Mouse (Mus musculus) c-Kit-positive CD71-positive TER-119-positive erythroid progenitor cells, embryonic 14.5 days (primary cell): ENCODE measurements around the gene Gpalpp1.

ENCODE experiments used
- DNase-seq: peaks from one replicate; pipeline ENCODE4 v3.0.0-alpha.2; 2013; ENCODE audit warnings: low spot score

The Gpalpp1 gene

DNA sequence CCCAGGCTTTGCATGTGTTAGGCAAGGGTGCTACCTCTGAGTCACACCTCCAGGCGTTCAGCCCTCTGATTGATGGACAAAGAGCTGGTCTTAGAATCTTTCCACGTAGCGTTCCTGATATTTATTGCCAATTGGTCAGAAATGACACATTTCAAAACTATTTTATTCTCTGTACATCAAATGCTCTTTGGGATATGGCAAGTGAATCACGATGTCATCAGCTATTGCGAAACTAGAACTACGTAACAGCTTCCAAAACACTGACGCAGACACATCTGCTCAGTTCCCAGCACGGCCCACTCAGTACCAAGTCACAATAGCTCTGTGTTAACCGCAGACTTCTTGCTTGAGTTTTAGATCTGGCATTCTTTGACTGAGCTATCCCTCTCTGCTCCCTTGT is 11.0 kb downstream of the Gpalpp1 start:
- no peak for DNase-seq

- no peak for DNase-seq
Measured at GRCm38 (mm10) chr14:76097815-76098214, 12.7 kb downstream of the Gpalpp1 start.

DNA sequence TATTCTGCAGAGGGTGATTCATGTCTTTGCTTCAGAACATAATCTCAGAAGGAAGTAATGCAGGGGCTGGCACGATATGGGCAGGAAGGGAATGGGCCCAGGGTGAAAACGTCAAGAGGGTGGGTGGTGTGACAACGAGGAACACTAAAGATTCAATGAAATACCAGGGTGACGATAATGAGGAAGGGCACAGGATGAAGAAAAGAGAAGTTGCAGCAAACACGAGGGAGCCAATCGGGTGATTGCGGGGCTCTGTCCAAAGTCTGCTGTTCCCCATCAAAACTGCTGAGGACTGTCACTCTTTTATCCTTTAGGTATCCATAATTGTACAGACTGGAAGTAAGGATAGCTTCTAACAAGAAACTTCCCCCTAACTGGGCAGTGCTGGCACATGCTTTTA is 13.3 kb downstream of the Gpalpp1 start:
- DNase-seq = no peak

GRCm38 (mm10) chr14:76084188-76084587 is 26.4 kb downstream of the Gpalpp1 start:
- peak; percentile 20 for DNase-seq

GRCm38 (mm10) chr14:76082086-76082636 is 28.4 kb downstream of the Gpalpp1 start:
- DNase-seq = no peak

DNA sequence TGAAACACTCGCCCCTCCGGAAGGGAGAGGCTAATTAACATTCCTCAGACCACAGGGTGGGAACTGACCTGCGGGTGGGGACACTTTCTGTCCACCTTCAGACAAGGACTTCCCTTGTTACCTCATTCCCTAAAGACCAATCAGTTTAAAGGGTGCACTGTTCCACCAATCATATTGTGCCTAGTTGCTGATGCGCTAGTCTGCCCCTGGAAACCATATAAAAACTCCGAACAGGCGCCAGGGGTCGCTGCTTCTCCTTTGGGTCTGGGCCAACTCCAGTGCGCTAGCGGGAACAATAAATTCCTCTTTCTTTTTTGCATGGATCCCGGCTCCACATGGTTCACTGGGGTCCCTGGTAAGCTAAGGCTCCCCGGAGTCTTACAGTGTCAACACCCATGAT is 29.1 kb downstream of the Gpalpp1 start:
- DNase-seq = no peak

DNA sequence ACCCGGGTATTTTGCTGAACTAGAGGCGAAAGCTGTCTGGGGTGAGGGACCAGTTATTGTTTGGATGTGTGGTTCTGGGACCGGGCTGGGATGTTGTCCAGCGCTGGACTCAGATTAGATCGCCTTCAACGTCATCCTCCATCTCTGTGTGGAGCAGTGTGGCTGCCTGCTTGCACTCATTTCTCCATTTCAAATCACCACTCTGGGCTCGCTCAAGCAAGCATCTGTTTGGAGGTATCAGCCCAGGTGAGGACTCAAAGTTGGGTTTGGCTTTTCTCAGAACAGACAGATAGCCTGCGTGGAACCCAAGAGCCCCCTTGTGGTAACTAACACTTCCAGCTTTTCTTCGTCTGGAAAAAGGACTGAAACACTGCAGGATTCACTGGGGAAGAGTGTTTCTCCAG is 33.5 kb downstream of the Gpalpp1 start:
- peak; percentile 6 for DNase-seq

DNA sequence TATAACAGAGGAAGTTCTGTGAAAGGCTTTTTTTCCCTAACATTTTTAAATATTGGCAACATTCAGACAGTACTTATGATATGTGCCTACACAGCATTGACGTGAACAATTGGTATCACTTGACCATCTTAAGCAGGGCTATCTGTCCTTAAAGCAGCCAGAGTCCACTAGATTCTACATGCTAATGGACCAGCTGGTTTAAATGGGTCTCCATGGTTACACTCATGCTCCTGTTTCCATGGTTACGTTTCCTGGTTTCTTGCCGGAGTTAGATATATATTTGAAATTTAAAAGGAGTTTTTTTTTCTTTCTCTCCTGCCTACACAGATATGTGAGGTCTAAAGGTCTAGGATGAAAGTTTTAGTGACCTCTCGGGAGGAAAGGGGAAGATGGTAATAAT is 34.0 kb downstream of the Gpalpp1 start:
- no peak for DNase-seq

DNA sequence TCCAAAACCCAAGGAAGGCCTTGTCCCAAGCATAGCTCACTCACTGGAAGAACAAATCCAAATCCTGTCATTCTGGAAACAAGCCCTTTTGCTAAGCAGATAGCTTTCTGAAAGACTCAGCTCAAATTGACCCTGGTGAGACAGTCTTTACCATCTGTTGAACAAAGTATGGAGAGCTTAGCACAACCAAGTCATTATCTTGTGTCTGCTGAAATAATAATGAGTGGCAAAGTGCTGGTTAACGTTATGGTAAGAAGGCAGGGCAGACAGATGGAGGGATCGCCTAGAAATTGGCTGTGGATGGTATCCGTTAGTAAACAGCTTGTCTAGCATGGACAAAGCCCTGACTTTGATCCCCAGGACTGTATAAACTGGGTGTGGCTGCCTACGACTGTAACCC is 34.8 kb downstream of the Gpalpp1 start:
- no peak for DNase-seq

GRCm38 (mm10) chr14:76074206-76074605 is 36.4 kb downstream of the Gpalpp1 start:
- no peak for DNase-seq

GRCm38 (mm10) chr14:76072626-76073025 is 37.9 kb downstream of the Gpalpp1 start:
- no peak for DNase-seq

GRCm38 (mm10) chr14:76069296-76069695 is 41.3 kb downstream of the Gpalpp1 start:
- no peak for DNase-seq

- no peak for DNase-seq
Measured at GRCm38 (mm10) chr14:76068296-76068695, 42.3 kb downstream of the Gpalpp1 start.

GRCm38 (mm10) chr14:76067237-76067636 is 43.3 kb downstream of the Gpalpp1 start:
- no peak for DNase-seq

DNA sequence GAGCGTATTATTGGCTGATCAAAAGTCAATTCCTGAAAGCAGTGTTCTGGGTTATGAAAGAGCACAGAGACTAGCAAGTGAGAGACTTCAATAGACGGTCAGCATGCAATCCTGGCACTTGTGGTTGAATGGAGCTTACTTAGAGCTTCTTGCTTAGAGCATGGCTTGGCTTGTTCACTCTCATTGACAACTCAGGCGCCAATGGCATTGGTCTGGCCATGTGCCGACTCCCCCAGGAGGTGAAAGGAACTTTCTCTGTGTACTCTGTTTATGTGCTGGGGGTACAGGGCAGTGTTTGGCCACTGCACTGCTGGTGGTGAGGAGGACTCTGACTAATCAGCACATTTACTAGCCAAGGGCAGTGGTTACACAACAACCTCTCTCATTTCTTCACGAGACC is 51.1 kb downstream of the Gpalpp1 start:
- no peak for DNase-seq

DNA sequence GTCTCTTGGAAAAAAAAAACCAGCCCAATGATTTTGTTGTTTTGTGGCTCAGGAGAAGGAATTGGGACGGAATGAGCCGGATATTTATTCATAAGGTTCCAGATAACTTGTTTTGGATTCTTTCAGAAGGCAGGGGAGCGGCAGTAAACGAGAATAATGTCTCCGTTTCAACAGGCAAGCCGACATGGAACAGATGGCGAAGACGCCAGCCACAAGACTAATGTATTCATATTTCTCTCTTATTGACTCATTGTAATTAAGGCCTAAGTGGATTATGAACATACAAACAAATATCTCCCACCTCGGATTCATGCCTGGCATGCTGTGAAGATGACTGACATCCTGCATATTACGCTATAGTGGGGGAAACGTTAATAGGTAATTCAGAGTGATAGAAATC is 56.8 kb downstream of the Gpalpp1 start:
- DNase-seq = no peak

DNA sequence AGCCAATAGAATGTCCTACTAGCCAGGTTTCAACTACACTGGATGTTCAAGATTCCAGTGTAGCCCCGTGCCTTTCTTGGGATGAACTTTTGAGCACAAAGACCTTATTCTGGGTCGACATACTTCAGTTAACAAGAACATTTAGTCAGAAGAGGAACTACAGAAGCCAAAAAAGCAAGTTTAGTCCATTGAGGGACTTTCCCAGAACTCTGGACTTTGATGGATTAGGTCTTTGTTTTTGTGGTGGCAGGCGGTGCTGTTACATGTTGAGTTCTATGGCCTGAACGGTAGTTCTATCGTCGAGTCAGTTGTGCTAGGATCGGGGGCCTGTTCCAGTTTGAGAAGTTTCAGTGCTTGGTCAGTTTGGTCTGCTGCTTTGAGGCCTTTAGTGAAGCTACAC is 58.6 kb downstream of the Gpalpp1 start:
- no peak for DNase-seq

- no peak for DNase-seq
Measured at GRCm38 (mm10) chr14:76045767-76046166, 64.8 kb downstream of the Gpalpp1 start.

DNA sequence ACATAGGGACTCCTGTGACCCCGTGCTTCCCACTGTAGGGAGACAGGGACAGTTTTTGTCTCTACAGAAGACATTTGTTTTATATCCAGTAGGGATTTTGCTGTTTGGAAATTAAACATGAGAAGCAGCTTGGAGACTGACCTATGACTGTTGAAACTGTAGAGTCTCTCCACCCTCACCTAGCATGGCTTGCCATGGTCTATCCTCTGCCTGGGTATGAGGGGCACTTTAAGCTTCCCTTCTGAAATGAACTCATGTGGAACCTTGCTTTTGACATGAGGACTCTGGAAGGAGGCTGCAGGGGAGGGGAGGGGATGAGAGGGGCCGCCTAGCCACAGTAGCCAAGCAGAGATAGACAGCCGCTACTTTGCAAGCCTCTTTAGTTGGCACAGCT is 66.4 kb downstream of the Gpalpp1 start:
- DNase-seq = no peak

DNA sequence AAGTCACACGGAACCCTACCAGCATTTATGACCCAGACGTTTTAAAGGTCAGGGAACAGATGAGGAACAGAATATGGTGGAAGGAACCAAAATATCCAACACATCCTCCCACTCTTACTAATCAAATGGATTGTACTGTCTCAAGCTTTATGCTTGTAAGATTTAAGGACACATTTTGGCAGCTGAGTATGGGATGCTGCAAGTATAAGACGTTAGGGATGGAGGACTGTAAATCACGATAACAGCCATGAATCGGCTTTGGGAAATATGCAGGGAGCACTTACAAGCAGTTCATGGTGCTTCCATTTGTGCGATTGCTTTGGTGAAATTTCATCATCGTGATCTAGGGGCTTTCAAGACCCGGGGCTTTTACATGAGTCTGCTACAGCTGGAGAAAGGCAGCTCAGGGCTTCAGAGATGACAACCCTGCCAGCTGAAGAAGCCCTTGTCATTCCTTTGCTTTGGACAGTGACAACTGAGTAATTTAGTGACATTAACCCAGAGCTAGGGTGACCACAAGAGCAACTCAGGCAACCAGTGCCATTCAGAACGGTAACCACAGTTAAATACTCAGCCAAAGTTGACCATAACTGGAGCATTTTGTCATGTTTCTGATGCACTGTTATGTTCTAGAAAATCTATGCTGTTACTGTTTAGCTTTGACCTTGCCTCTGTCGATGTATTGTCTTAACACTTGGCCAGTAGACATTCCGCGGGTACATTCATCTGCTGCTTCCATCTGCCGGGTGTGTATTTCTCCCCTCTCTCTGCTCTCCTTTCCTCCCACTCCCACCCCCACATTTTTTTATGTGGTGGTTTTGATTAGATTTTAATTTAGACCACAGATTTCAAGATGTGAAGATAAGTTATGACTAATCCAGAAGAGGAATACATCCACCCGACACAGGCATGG is 67.1 kb downstream of the Gpalpp1 start:
- DNase-seq = no peak
